Mouse (Mus musculus): ENCODE data around the gene Tiam2. TPM values are rescaled to one million over a fixed set of nuclear protein-coding genes. Genes with fewer than 3 reads are reported as not detected.
A peak's percentile ranks its signal among the peaks of the same experiment; 100 is the strongest.

The Tiam2 gene
- polyA plus RNA-seq, 1 experiment from 2014 or later = 5.5 TPM

DNA sequence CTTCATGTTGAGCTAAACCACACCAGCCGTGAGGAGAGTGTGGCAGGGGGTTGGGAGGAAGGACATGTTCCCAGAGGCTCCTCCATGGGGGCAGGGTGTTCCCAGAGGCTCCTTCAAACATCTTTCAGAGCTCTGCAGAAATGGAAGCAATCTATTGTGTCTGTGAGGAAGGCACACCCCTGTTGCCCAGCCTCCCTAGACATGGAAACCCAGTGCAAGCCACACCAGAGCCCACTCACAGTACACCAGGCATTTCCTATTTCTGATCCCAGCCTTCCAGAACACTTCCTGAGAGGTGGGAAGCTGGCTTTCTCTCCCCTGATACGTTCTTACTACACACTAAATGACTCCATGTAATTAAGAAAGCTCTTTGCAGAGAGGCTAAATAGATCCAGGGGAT is 20.4 kb upstream of the Tiam2 start:
- Histone ChIP-seq H3K9ac (ENCODE audit: low read depth, low read length) (no peak overlapping the region), H3K4me3 (ENCODE audit: low read depth, low read length) (no peak overlapping the region), H3K4me1 (replicated peaks; ENCODE audit: control insufficient read depth, insufficient read depth, low read length) (no peaks in the 10 kb centered on the region), H3K27me3 (ENCODE audit: control insufficient read depth, insufficient read depth, low read length) (no peaks in the 10 kb centered on the region), H3K27ac (ENCODE audit: low read depth, low read length) (no peak overlapping the region), H3K4me2 (replicated peaks; ENCODE audit: low read depth, low read length) (no peak overlapping the region), H3K9me3 (ENCODE audit: control insufficient read depth, low read length) (no peaks in the 10 kb centered on the region), H3K36me3 (ENCODE audit: control insufficient read depth, insufficient read depth, low read length) (no peaks in the 10 kb centered on the region)
- ATAC-seq (ENCODE audit: low FRiP score) = no peak
- DNase-seq (ENCODE audit: low spot score) = no peak
- WGBS = 66% methylated on average over 2 of the region's 2 CpGs

- DNase-seq (ENCODE audit: low spot score) (peak; percentile 92), ATAC-seq (ENCODE audit: low FRiP score) (peak; percentile 97)
- Histone ChIP-seq H3K27ac (ENCODE audit: low read depth, low read length) (no peak overlapping the region), H3K4me1 (replicated peaks; ENCODE audit: control insufficient read depth, insufficient read depth, low read length) (no peaks in the 10 kb centered on the region), H3K9me3 (ENCODE audit: control insufficient read depth, low read length) (no peaks in the 10 kb centered on the region), H3K27me3 (ENCODE audit: control insufficient read depth, insufficient read depth, low read length) (no peaks in the 10 kb centered on the region), H3K9ac (ENCODE audit: low read depth, low read length) (0 out of 2 replicates have a peak overlapping the region, but pooled peaks have one; percentile 37), H3K36me3 (ENCODE audit: control insufficient read depth, insufficient read depth, low read length) (no peaks in the 10 kb centered on the region), H3K4me2 (replicated peaks; ENCODE audit: low read depth, low read length) (peak overlapping the region; percentile 56), H3K4me3 (ENCODE audit: low read depth, low read length) (peak overlapping the region; percentile 27; the same call in 1 of the 2 replicates)
- 7% methylated on average over 60 of the region's 60 CpGs for WGBS
Measured at GRCm38 (mm10) chr17:3313711-3314624, 12.4 kb upstream of the Tiam2 start.

DNA sequence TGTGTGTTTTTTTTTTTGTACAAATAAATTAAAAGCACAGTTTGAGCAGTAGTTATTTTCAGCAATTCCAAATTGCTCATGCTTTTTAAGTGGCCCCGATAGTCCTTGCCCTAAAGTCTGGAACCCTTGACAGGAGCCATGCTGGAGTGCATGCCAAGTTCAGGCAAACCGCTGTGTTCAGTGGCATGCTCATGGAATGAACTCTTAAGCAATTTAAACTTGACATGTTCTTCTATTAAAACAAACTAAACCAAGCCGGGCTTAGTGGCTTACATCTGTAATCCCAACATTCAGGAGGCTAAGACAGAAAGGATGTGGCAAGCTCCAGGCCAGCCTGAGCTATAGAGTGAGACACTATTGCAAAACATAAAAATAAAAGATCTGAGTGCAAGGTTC is 11.8 kb upstream of the Tiam2 start:
- no peak for DNase-seq (ENCODE audit: low spot score)

GRCm38 (mm10) chr17:3315581-3315980 is 10.8 kb upstream of the Tiam2 start:
- ATAC-seq (ENCODE audit: low FRiP score) (no peak), DNase-seq (ENCODE audit: low spot score) (no peak)
- WGBS = 80% methylated on average over 4 of the region's 4 CpGs
- H3K9me3 ChIP-seq (ENCODE audit: control insufficient read depth, low read length) = no peaks in the 10 kb centered on the region
- H3K4me1 ChIP-seq (replicated peaks; ENCODE audit: control insufficient read depth, insufficient read depth, low read length) = no peaks in the 10 kb centered on the region
- no peak overlapping the region for H3K27ac ChIP-seq (ENCODE audit: low read depth, low read length)
- no peak overlapping the region for H3K9ac ChIP-seq (ENCODE audit: low read depth, low read length)
- no peaks in the 10 kb centered on the region for H3K36me3 ChIP-seq (ENCODE audit: control insufficient read depth, insufficient read depth, low read length)
- no peaks in the 10 kb centered on the region for H3K27me3 ChIP-seq (ENCODE audit: control insufficient read depth, insufficient read depth, low read length)
- no peak overlapping the region for H3K4me3 ChIP-seq (ENCODE audit: low read depth, low read length)
- H3K4me2 ChIP-seq (replicated peaks; ENCODE audit: low read depth, low read length) = no peak overlapping the region

More for the DNA sequence above, 11.8 kb upstream of the Tiam2 start:
- peak overlapping the region; percentile 56 for H3K4me2 ChIP-seq (replicated peaks; ENCODE audit: low read depth, low read length)
- H3K4me3 ChIP-seq (ENCODE audit: low read depth, low read length) = peak overlapping the region; percentile 27; the same call in 1 of the 2 replicates
- no peaks in the 10 kb centered on the region for H3K36me3 ChIP-seq (ENCODE audit: control insufficient read depth, insufficient read depth, low read length)
- ATAC-seq (ENCODE audit: low FRiP score) = peak; percentile 30; the same call in 1 of the 2 replicates
- 34% methylated on average over 3 of the region's 3 CpGs for WGBS
- H3K4me1 ChIP-seq (replicated peaks; ENCODE audit: control insufficient read depth, insufficient read depth, low read length) = no peaks in the 10 kb centered on the region
- H3K9ac ChIP-seq (ENCODE audit: low read depth, low read length) = no peak overlapping the region
- H3K27ac ChIP-seq (ENCODE audit: low read depth, low read length) = no peak overlapping the region
- no peaks in the 10 kb centered on the region for H3K27me3 ChIP-seq (ENCODE audit: control insufficient read depth, insufficient read depth, low read length)
- H3K9me3 ChIP-seq (ENCODE audit: control insufficient read depth, low read length) = no peaks in the 10 kb centered on the region

GRCm38 (mm10) chr17:3326903-3327279 is 518 bp downstream of the Tiam2 start:
- peak; percentile 46 for DNase-seq (ENCODE audit: low spot score)
- peak overlapping the region; percentile 43; the same call in 1 of the 2 replicates for H3K9ac ChIP-seq (ENCODE audit: low read depth, low read length)
- under 1% methylated on average over 25 of the region's 25 CpGs for WGBS
- H3K9me3 ChIP-seq (ENCODE audit: control insufficient read depth, low read length) = no peaks in the 10 kb centered on the region
- no peak overlapping the region for H3K27ac ChIP-seq (ENCODE audit: low read depth, low read length)
- H3K4me1 ChIP-seq (replicated peaks; ENCODE audit: control insufficient read depth, insufficient read depth, low read length) = peaks cover 5% of the 10 kb centered on the region; the same call in 1 of the 2 replicates
- H3K4me2 ChIP-seq (replicated peaks; ENCODE audit: low read depth, low read length) = peak overlapping the region; percentile 87
- peak overlapping the region; percentile 48 for H3K4me3 ChIP-seq (ENCODE audit: low read depth, low read length)
- H3K27me3 ChIP-seq (ENCODE audit: control insufficient read depth, insufficient read depth, low read length) = peaks cover 17% of the 10 kb centered on the region
- peak; percentile 27 for ATAC-seq (ENCODE audit: low FRiP score)
- no peaks in the 10 kb centered on the region for H3K36me3 ChIP-seq (ENCODE audit: control insufficient read depth, insufficient read depth, low read length)

- 4% methylated on average over 14 of the region's 14 CpGs for WGBS
Measured at GRCm38 (mm10) chr17:3327335-3327734, 962 bp downstream of the Tiam2 start.

DNA sequence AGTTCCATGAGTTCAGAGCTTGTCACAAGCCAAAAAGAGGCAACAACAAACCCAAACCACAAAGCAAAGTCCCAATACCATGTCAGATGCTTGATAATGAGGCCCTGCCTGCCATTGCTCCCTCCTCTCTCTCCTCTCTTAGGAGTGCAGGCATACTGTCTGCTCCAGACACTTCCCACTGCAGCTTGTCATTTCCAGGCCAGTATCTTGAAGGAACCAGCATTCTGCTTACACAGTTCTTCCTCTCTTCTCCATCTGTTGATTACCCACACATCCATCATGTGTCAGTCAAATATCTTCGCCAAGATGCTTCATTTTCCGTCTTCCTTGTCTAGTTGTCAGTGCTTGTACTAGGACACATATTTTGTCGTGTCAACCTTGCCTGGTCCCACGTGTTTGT is 2.4 kb downstream of the Tiam2 start:
- ATAC-seq (ENCODE audit: low FRiP score) = no peak
- H3K27me3 ChIP-seq (ENCODE audit: control insufficient read depth, insufficient read depth, low read length) = peaks cover 17% of the 10 kb centered on the region

More at GRCm38 (mm10) chr17:3327335-3327734, 962 bp downstream of the Tiam2 start:
- Histone ChIP-seq H3K27ac (ENCODE audit: low read depth, low read length) (no peak overlapping the region), H3K9ac (ENCODE audit: low read depth, low read length) (no peak overlapping the region), H3K4me1 (replicated peaks; ENCODE audit: control insufficient read depth, insufficient read depth, low read length) (peaks cover 5% of the 10 kb centered on the region; the same call in 1 of the 2 replicates), H3K4me2 (replicated peaks; ENCODE audit: low read depth, low read length) (peak overlapping the region; percentile 87), H3K27me3 (ENCODE audit: control insufficient read depth, insufficient read depth, low read length) (peaks cover 17% of the 10 kb centered on the region), H3K9me3 (ENCODE audit: control insufficient read depth, low read length) (no peaks in the 10 kb centered on the region), H3K36me3 (ENCODE audit: control insufficient read depth, insufficient read depth, low read length) (no peaks in the 10 kb centered on the region), H3K4me3 (ENCODE audit: low read depth, low read length) (peak overlapping the region; percentile 48)
- ATAC-seq (ENCODE audit: low FRiP score) (no peak), DNase-seq (ENCODE audit: low spot score) (no peak)

GRCm38 (mm10) chr17:3329429-3329828 is 3.1 kb downstream of the Tiam2 start:
- 91% methylated on average over 4 of the region's 4 CpGs for WGBS
- Histone ChIP-seq H3K36me3 (ENCODE audit: control insufficient read depth, insufficient read depth, low read length) (no peaks in the 10 kb centered on the region), H3K4me1 (replicated peaks; ENCODE audit: control insufficient read depth, insufficient read depth, low read length) (peaks cover 5% of the 10 kb centered on the region; the same call in 1 of the 2 replicates), H3K9me3 (ENCODE audit: control insufficient read depth, low read length) (no peaks in the 10 kb centered on the region), H3K9ac (ENCODE audit: low read depth, low read length) (no peak overlapping the region), H3K4me2 (replicated peaks; ENCODE audit: low read depth, low read length) (no peak overlapping the region), H3K4me3 (ENCODE audit: low read depth, low read length) (no peak overlapping the region), H3K27me3 (ENCODE audit: control insufficient read depth, insufficient read depth, low read length) (peaks cover 17% of the 10 kb centered on the region), H3K27ac (ENCODE audit: low read depth, low read length) (no peak overlapping the region)
- no peak for ATAC-seq (ENCODE audit: low FRiP score)
- DNase-seq (ENCODE audit: low spot score) = no peak

More for the DNA sequence above, 2.4 kb downstream of the Tiam2 start:
- Histone ChIP-seq H3K36me3 (ENCODE audit: control insufficient read depth, insufficient read depth, low read length) (no peaks in the 10 kb centered on the region), H3K27ac (ENCODE audit: low read depth, low read length) (no peak overlapping the region), H3K4me1 (replicated peaks; ENCODE audit: control insufficient read depth, insufficient read depth, low read length) (peaks cover 5% of the 10 kb centered on the region; the same call in 1 of the 2 replicates), H3K4me2 (replicated peaks; ENCODE audit: low read depth, low read length) (no peak overlapping the region), H3K4me3 (ENCODE audit: low read depth, low read length) (no peak overlapping the region), H3K9me3 (ENCODE audit: control insufficient read depth, low read length) (no peaks in the 10 kb centered on the region), H3K9ac (ENCODE audit: low read depth, low read length) (no peak overlapping the region)
- WGBS = 82% methylated on average over 4 of the region's 4 CpGs
- no peak for DNase-seq (ENCODE audit: low spot score)

Data from hindbrain, embryonic 11.5 days (tissue).